Mouse (Mus musculus): ENCODE measurements around the gene Sf3a2.

GRCm38 (mm10) chr10:80793033-80793784, 4.8 kb upstream of the Sf3a2 start:
- TF ChIP-seq CTCF (IDR thresholded peaks at IDR 0.05; ENCODE audit: control insufficient read depth, insufficient read depth, low read length) (no peak), POLR2A (IDR thresholded peaks at IDR 0.05; ENCODE audit: borderline replicate concordance, control insufficient read depth, low read depth, low read length) (no peak)

Data from bone marrow, adult 2 months (tissue).